Mouse (Mus musculus) adrenal gland, adult (tissue): ENCODE data around the gene Prtn3.

Experiments used
- DNase-seq, 2 experiments: peaks; one replicate each; pipeline ENCODE4 v3.0.0; 2022 to 2023; ENCODE audit warnings: low spot score in 1 of 2; ENCODE audit not compliant: inconsistent age in 2 of 2

Prtn3 gene

DNA sequence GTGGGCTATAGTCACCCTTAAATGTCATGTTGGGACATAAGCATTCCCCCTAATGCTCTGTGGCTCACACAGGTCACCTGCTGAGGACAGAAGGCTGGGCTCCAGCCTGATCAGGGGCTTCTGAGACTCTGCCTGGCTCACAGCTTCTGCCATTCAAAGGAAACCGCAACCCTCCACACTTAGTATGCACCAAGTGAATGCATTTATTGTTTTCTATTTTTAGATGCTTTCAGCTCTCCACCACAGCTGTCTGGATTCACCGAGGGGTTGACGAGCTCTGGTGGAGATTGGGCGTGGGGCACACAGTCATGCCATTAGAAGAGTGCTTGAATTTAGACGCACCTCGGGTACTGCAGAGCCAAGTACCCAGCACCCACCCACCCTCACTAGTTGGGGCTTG is 963 bp upstream of the Prtn3 start:
- no peak for DNase-seq

GRCm38 (mm10) chr10:79873715-79874289 is 474 bp upstream of the Prtn3 start:
- DNase-seq: no peak

DNA sequence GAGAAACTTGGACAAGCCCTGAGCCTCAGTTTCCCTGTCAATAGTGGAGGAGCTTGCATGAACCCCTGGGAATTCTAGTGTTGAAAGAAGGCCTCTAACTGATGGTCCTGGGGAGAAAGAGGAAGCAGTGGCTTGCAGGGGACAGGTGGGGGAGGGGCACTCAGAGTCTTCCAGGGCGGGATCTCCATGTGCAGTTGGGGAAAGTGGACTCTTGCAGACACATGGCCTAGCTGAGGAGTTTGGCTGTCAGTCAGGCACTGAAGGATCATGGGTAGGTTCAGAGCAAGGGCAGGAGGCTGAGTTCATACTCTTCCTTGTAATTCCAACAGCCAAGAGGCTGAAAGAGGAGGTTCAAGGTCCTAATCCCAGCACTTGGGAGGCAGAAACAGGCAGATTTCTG is 2.9 kb downstream of the Prtn3 start:
- DNase-seq: no peak

- DNase-seq: peak; percentile 50 to 74
Observed at GRCm38 (mm10) chr10:79877757-79878156, 3.5 kb downstream of the Prtn3 start.

GRCm38 (mm10) chr10:79879527-79879926 is 5.3 kb downstream of the Prtn3 start:
- DNase-seq: no peak

DNA sequence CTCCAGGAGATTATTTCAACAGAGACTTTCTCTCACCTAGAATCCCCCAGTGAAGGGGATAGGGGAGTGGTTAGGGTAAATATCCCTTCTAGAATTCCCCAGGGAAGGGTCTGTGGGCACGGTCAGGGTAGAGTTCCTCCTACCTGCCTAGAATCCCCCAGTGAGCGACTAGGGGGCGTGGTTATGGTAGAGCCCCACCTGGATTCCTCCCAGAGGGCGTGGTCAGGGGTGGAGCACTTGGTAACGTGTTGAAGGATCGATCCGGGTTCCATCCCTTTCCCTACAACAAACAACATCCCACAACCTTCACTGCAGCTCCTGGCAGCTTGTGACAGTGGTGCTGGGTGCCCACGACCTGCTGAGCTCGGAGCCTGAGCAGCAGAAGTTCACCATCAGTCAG is 6.4 kb downstream of the Prtn3 start:
- DNase-seq: no peak

- peak in 1 of 2 experiments; percentile 63 for DNase-seq
Observed at GRCm38 (mm10) chr10:79881981-79882380, 7.7 kb downstream of the Prtn3 start.

DNA sequence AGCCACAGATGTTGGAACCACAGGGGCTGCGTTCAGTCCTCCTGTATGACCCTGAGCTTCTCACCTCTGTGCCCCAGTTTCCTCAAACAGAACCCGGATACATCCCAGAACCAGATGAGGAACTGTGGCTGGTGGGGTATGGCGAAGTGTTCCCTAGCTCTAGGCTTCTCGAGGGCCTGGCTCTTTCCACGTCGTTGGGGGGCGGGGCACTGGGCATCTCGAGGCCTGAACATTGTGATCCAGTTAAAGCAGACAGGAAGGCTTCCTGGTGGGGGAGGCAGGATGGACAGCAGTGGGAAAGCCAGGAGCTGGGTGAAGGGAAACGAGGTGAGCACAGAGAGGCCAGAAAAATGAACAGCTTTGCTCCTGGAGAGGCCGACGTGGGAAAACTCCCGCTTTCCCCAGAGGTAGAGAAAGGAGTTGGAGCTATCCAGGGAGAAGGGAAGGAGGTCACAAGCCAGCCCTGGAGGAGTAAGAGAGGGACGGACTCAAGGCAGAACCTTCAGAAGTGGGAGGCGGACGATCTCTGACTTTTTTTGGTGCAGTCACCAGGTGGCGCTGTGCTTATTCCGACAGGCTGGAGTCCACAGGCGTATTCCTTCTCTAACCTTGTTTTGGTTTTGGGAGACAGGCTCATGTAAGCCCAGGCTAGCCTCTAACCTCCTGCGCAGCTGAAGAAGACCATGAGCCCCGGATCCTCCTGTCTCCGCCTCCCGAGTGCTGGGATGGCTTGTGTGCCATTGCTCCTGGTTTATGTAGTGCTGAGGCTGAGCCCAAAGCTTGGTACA is 9.2 kb downstream of the Prtn3 start:
- DNase-seq: peak; percentile 79 to 94

DNA sequence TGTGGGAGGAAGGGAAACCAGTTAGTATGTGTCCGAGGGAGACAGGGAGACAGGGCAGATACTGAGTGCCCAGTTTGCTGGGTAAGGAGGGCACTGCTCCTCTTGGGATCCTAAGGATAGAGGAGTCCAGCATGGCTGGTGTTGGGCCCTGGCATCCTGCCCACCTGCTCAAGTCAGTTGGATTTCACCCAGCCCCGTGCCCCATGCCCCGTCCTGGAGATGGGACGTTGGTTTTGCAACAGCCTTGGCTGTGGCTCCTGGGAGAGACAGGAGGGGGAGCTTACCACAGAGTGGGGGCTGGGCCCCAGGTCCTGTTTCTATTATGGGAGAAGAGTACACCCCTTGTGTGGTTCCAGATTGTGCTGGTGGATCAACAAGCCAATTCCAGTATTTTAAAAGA is 10.2 kb downstream of the Prtn3 start:
- peak; percentile 67 to 89 for DNase-seq

GRCm38 (mm10) chr10:79884938-79885337 is 10.7 kb downstream of the Prtn3 start:
- peak; percentile 45 to 77 for DNase-seq

DNA sequence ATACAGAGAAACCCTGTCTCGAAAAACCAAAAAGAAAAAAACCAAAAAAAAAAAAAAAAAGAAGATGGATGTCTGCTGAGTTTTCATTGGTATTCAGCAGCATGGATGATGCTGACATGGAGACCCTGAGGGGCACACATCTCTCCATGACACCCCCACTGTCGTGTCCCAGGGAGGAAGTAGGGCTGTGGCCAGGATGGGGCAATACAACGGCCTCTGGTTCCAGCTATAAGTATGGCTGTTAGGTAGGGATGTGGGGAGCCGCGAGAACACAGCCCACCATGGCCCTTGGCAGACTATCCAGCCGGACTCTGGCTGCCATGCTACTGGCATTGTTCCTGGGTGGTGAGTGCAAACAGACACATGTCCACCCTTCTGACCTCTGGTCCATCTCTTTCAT is 11.8 kb downstream of the Prtn3 start, which contains the start of gene Elane:
TSS of gene Elane (plus strand) at position 194 of the 400 bp plus-strand sequence.
- no peak for DNase-seq

DNA sequence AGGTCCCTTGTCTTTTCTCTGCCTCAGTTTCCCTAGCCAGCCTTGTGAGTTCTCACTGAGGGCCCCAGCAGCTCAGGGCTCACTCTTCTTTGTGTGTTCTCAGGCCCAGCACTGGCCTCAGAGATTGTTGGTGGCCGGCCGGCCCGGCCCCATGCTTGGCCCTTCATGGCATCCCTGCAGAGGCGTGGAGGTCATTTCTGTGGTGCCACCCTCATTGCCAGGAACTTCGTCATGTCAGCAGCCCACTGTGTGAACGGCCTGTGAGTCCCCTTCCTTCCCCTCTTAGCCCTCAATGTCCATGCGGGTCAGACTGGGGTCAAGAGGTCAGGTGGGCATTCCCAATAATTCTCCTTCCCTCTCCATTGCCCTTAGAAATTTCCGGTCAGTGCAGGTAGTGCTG is 12.3 kb downstream of the Prtn3 start:
- DNase-seq: no peak

GRCm38 (mm10) chr10:79889386-79889785 is 15.1 kb downstream of the Prtn3 start:
- peak in 1 of 2 experiments; percentile 90 for DNase-seq

DNA sequence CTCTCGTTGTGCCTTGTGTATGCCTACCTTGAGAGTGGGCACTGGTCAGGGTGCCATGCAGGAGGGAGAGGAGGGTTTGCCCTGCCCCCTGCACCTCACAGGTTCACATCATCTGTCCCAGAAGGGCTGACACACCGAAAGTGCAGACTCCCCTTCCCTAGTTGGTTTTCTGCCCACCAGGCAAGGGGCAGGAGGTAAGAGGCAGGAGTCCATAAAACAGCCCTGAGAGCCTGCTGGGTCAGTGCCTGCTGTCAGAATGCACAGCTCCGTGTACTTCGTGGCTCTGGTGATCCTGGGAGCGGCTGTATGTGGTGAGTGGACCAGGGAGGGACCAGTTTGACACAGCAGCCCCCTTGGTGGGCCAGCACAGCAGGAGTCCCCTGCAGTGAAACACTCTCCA is 16.4 kb downstream of the Prtn3 start, which contains the start of gene Cfd:
TSS of gene Cfd (plus strand) at position 184 of the 400 bp plus-strand sequence.
- no peak for DNase-seq

DNA sequence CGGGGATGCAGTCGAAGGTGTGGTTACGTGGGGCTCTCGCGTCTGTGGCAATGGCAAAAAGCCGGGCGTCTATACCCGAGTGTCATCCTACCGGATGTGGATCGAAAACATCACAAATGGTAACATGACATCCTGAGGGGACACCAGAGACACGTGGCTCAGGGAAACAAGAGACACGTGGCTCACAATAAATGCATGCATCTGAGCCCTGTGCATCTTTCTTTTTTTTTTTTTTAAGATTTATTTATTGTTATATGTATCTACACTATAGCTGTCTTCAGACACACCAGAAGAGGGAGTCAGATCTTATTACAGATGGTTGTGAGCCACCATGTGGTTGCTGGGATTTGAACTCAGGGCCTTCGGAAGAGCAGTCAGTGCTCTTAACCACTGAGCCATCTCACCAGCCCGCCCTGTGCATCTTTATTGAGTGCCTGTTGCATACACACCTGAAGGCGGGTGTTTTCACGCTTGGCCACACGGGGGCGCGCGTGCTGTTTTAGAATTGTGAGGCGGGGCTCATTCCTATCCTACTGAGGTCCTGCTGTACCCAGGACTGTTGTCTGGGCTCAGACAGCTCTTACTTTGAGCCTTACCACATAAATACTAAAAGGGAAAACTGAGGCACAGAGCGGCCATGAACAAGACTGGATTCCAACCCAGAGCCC is 18.3 kb downstream of the Prtn3 start:
- DNase-seq: peak; percentile 78 to 93

GRCm38 (mm10) chr10:79896306-79896705 is 22.0 kb downstream of the Prtn3 start:
- no peak for DNase-seq

DNA sequence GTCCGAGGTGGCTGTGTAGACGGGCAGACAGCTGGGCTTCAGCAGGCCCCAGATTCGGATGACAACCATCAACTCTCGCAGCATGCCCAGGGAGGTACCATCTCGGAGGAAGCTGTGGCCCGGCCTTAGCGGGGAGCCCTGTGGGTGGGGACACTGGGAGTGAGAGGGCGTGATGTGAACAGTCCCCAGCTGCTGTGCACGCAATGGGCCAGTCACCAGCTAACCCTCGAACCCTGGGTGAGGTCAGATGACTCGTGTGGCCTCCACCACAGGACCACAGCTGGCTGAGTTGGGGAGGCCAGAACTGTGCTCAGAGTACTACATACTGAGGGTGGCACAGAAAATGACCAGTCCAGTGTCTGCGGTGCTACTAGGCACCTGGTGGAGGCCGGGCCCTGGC is 22.5 kb downstream of the Prtn3 start:
- DNase-seq: no peak

DNA sequence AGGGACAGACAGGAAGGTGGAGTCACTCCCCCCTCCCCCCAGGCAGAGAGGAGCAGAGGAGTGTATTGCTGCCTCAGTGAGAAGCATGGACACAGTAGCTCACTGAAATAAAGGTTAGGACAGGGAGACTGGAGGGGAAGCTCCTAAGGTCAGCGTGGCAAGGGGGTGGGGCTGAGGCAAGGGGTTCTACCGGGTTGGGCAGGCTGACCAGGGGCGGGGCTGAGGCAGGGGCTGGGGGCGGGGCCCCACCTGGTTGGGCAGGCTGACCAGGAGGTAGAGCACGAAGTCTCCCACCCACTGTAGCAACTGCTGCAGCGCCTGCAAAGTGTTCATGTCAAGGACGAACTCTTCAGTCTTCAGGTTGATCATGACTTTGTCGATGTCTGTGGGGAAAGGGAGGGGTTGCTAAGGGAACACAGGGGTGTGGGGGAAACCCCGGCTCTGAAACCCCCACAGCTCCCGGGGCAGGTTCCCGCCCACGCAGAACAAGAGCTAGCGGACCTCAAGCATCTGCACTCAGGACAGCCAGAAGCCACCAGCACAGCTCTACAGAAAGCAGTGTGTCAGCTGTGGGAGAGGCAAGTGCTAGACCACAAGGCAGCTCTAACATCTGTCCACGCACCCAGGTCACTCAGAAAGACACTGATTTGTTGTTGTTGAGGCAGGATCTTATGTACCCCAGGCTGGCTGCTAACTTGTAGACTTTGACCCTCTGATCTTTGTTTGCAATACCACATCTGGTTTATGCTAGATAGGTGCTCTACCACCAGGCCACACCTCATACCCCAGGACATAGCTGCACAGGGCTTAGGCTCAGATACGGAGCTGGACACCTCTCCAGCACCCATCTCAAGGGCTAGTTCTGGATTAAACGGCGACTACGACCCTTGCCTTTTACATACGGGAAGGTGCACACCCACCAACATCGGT is 23.3 kb downstream of the Prtn3 start:
- DNase-seq: no peak

DNA sequence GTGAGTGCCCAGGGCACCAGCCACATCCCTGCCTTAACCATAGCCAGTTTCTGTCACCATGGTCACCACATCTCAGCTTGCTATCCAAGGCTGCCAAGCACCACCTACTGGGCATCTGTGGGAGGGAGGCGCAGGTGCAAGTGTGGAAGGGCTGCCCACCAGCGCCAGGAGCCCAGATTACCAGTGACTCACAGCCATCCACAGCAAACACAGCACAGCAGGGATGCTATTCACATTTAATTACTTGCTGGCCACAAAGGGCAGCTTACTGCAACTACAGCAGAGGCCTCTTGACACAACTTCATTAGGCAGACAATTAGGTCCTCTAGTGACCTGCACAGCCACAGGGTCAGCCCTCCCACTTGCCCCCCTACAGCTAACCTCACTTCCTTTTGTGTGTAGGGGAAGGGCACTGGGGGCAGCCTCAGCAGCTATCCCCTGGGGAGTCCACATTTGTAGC is 26.7 kb downstream of the Prtn3 start:
- no peak for DNase-seq

GRCm38 (mm10) chr10:79906712-79907111 is 32.4 kb downstream of the Prtn3 start:
- no peak for DNase-seq

GRCm38 (mm10) chr10:79907415-79907814 is 33.1 kb downstream of the Prtn3 start:
- no peak for DNase-seq
